Mouse (Mus musculus): Measurements from ENCODE around the gene Olfr726.

Gene Olfr726

GRCm38 (mm10) chr14:50090853-50091252 is at the start of gene Olfr726:
TSS of gene Olfr726 (minus strand) at chr14:50090953.
- DNase-seq (ENCODE audit: low read depth, low spot score): no peak

DNA sequence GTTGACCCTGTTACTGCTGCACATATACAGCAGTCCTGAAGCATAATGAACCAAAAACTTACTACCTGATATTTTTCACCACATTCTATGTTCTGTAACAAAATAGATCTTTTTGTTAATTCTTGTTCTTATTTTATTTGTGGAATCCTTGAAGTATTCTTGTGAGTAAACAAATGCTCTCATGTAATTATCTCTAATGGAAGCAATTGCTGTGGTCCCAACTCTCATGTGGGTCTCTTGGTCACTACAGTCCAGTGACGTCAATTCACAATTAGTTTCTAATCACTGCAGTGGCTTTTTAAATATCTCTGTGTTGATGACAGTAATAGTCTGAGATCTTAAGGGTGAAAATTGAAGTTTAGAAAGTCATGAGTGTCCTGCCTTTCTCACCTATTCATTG is 32.1 kb upstream of the Olfr726 start, which contains the start of gene Olfr727:
TSS of gene Olfr727 (plus strand) at position 301 of the 400 bp plus-strand sequence.
- no peak for DNase-seq (ENCODE audit: low read depth, low spot score)

DNA sequence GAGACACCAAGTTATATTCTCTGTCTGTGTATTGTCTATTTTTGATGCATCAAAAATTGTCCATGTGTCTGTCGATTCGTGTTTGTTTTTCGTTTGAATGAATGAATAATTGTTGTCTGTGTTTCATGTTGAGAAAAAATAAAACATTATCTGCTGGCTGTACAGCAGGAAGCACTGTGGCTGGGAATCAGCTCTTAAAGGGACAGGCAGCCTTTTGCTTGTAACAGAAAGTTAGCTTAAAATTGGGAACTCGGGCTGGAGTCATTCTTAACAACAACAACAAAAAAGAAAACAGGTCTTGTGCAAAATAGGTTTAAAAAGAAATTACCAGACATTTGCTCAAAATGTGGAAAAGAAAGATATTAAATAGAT is 28.0 kb downstream of the Olfr726 start:
- no peak for DNase-seq (ENCODE audit: low read depth, low spot score)

- no peak for DNase-seq (ENCODE audit: low read depth, low spot score)
Observed at GRCm38 (mm10) chr14:50061955-50062732, 28.6 kb downstream of the Olfr726 start.

DNA sequence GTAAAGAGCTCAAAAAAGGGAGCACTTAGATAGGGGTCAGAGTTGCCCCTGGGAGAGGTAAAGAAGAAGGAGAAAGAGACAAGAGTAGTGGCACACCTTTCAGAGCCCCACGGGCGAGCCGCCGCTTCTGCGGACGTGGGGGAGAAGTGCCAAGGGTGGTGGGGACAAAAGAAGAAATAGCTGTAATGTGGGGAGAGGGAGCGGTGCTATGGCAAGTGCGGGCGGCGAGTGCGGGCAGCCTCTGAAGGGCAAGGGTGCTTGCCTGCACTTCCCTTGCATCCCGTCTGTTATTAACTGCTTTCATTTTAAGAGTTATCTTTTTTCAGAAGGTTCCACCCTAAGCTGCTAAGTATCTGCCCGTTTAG is 29.2 kb downstream of the Olfr726 start:
- no peak for DNase-seq (ENCODE audit: low read depth, low spot score)

DNA sequence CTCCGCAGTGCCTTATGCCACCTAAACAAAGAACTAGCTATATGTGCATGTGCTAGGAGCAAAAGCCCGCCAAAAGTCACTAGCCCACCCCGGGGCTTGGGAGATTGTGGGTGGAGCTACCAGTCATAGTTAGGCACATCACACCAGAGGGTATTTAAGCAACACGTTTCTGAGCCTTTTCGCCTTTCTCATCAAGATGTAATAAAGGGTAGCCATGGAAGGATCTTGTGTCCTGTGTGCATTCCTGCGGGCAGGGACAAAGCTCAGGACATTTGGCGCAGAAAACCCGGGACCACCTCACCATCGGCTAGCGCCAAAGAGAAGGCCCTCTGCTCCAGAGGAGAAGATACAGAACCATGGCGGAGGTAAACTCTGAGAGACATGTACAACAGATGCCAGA is 29.6 kb downstream of the Olfr726 start:
- DNase-seq (ENCODE audit: low read depth, low spot score): no peak

DNA sequence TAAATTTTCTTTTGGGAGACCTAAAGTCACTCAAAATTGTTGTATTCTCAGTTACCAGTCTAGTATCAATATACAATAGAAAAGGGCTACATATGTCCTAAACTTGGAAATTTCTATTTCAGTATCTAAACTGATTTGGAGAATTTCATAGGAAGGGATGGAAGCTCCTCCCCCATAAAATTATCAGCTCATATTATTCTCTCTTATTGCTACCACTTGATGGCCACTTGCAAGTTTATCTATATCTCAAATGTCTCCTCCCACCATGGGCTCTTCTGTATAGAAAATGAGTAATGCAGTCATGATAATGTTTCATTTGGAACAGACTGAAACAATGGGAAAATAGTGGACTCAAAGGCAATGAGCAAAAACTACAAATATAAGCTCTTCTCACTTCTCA is 50.5 kb downstream of the Olfr726 start, which contains the start of gene Olfr725:
TSS of gene Olfr725 (minus strand) at position 101 of the 400 bp plus-strand sequence.
- DNase-seq (ENCODE audit: low read depth, low spot score): no peak

All from retina, adult 2 months (tissue).